Mouse (Mus musculus): ENCODE data around the gene Cfl1.

Gene Cfl1

GRCm38 (mm10) chr19:5529325-5530137 is 39.3 kb downstream of the Cfl1 start:
- peak; percentile 94 for DNase-seq (ENCODE audit: low spot score)

GRCm38 (mm10) chr19:5530138-5530524 is 39.9 kb downstream of the Cfl1 start:
- no peak for DNase-seq (ENCODE audit: low spot score)

- no peak for DNase-seq (ENCODE audit: low spot score)
Measured at GRCm38 (mm10) chr19:5532520-5532919, 42.3 kb downstream of the Cfl1 start.

GRCm38 (mm10) chr19:5538786-5539185 is 48.5 kb downstream of the Cfl1 start:
- DNase-seq (ENCODE audit: low spot score) = no peak

- DNase-seq (ENCODE audit: low spot score) = no peak
Measured at GRCm38 (mm10) chr19:5543362-5543761, 53.1 kb downstream of the Cfl1 start.

GRCm38 (mm10) chr19:5544031-5544430 is 53.8 kb downstream of the Cfl1 start:
- no peak for DNase-seq (ENCODE audit: low spot score)
